Mouse (Mus musculus): ENCODE data around the gene Rhoa. TPM values are rescaled to one million over a fixed set of nuclear protein-coding genes. Genes with fewer than 3 reads are reported as not detected.
"Not testable (repeated sequence)": the region's sequence is repeated elsewhere in the genome, so short reads cannot be mapped to it uniquely, and the experiment has no call there.

Rhoa gene
- polyA plus RNA-seq, 1 experiment from 2014 or later = 190 TPM

DNA sequence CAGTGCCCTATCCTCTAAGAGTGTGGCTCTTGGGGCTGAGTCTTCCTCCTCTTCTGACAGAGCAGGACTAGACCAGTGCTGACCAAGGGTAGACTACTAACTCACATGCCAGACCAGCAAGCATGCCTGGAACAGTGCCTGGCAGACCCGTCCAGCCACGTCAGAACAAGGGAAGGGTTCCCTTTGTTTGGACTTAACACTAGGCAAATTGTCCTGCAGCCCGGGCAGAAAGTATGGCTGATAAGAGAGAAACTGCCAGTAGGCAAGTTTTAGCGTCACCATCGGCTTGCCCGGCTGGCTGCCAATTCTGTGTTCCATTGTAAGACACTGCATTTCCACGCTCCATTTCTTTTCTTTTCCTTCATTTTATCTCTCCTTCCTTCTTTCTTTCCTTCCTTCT, 38.2 kb upstream of the Rhoa start:
- Histone ChIP-seq H3K4me2 (ENCODE audit: low read depth, low read length) (no peak overlapping the region), H3K4me3 (ENCODE audit: low read depth, low read length) (no peak overlapping the region), H3K4me1 (ENCODE audit: control insufficient read depth, low read depth, low read length) (peaks cover 11% of the 10 kb centered on the region), H3K27me3 (ENCODE audit: control insufficient read depth, insufficient read depth, low read depth, low read length) (no peaks in the 10 kb centered on the region), H3K27ac (ENCODE audit: low read length) (no peak overlapping the region), H3K9ac (ENCODE audit: low read depth, low read length) (no peak overlapping the region), H3K36me3 (ENCODE audit: control insufficient read depth, insufficient read depth) (no peaks in the 10 kb centered on the region), H3K9me3 (replicated peaks; ENCODE audit: control insufficient read depth, low read length) (no peaks in the 10 kb centered on the region)
- ATAC-seq (ENCODE audit: low read depth) = no peak
- WGBS (ENCODE audit: insufficient replicate concordance) = 59% methylated on average over 7 of the region's 7 CpGs

DNA sequence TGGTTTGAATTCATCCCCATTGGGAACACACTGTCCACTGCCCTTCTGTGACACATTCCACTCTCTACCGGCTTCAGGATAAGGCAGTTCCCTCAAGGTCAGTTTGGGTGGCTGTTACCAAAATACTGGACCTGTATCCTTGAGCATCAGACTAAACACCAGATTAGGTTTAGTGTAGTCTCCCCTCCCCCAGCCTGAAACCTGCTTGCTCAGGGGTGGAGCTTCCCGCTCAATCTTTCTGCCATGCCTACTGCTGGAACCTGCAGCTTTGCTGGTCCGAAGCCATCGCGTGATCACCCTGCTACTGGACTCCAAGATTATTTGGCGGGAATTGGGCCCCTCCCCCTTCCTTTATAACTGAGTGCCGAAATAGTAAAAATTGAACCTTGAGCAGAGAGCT, 37.2 kb upstream of the Rhoa start:
- H3K4me3 ChIP-seq (ENCODE audit: low read depth, low read length); ATAC-seq (ENCODE audit: low read depth); H3K4me1 ChIP-seq (ENCODE audit: control insufficient read depth, low read depth, low read length); H3K9me3 ChIP-seq (replicated peaks; ENCODE audit: control insufficient read depth, low read length); H3K36me3 ChIP-seq (ENCODE audit: control insufficient read depth, insufficient read depth); H3K27ac ChIP-seq (ENCODE audit: low read length); H3K27me3 ChIP-seq (ENCODE audit: control insufficient read depth, insufficient read depth, low read depth, low read length); H3K9ac ChIP-seq (ENCODE audit: low read depth, low read length); H3K4me2 ChIP-seq (ENCODE audit: low read depth, low read length): not testable (repeated sequence)
- WGBS (ENCODE audit: insufficient replicate concordance) = 68% methylated on average over 6 of the region's 7 CpGs

DNA sequence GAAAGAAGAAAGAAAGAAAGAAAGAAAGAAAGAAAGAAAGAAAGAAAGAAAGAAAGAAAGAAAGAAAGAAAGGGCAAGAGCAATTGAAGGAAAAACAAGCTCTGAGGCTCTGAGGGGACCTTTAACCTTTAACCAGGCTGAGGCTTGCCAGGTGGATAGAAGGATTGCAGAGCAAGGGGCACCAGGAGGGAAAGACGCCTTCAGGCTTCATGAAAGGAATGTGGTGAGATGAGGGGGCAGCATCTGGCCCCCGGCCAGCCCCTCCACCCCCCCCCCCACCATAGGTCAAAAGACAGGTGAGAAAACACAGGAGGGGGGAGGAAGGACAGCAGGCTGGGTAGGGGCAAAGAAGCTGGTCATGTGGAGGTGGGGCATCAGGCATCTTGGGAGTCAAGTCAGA, 34.0 kb upstream of the Rhoa start:
- Histone ChIP-seq H3K9me3 (replicated peaks; ENCODE audit: control insufficient read depth, low read length) (no peaks in the 10 kb centered on the region), H3K4me3 (ENCODE audit: low read depth, low read length) (no peak overlapping the region), H3K36me3 (ENCODE audit: control insufficient read depth, insufficient read depth) (no peaks in the 10 kb centered on the region), H3K4me1 (ENCODE audit: control insufficient read depth, low read depth, low read length) (peaks cover 6% of the 10 kb centered on the region), H3K27ac (ENCODE audit: low read length) (no peak overlapping the region), H3K9ac (ENCODE audit: low read depth, low read length) (no peak overlapping the region), H3K4me2 (ENCODE audit: low read depth, low read length) (no peak overlapping the region), H3K27me3 (ENCODE audit: control insufficient read depth, insufficient read depth, low read depth, low read length) (no peaks in the 10 kb centered on the region)
- 42% methylated on average over 2 of the region's 2 CpGs for WGBS (ENCODE audit: insufficient replicate concordance)
- no peak for ATAC-seq (ENCODE audit: low read depth)

DNA sequence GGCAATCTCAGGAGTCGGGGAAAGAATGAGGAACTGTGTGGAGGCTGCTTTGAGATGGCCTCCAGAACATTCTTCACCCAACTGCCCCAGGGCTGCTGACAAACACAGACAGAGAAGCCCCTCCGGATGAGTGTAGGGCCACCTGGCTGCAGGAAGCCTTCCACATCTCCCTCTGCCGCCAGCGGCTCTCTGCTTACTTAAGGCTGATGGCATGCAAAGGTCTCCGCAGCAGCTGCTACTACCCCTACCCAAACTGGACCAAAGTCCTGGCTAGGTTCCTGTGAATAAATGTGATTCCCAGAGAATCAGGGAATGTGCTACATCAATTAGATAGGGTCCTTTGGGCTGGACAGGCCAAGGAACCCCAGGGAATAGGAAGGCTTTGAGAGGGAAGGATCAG, 33.2 kb upstream of the Rhoa start:
- Histone ChIP-seq H3K4me3 (ENCODE audit: low read depth, low read length) (no peak overlapping the region), H3K27ac (ENCODE audit: low read length) (no peak overlapping the region), H3K27me3 (ENCODE audit: control insufficient read depth, insufficient read depth, low read depth, low read length) (no peaks in the 10 kb centered on the region), H3K9me3 (replicated peaks; ENCODE audit: control insufficient read depth, low read length) (no peaks in the 10 kb centered on the region), H3K4me1 (ENCODE audit: control insufficient read depth, low read depth, low read length) (peaks cover 6% of the 10 kb centered on the region), H3K36me3 (ENCODE audit: control insufficient read depth, insufficient read depth) (no peaks in the 10 kb centered on the region), H3K4me2 (ENCODE audit: low read depth, low read length) (no peak overlapping the region), H3K9ac (ENCODE audit: low read depth, low read length) (no peak overlapping the region)
- no peak for ATAC-seq (ENCODE audit: low read depth)
- 48% methylated on average over 5 of the region's 5 CpGs for WGBS (ENCODE audit: insufficient replicate concordance)

DNA sequence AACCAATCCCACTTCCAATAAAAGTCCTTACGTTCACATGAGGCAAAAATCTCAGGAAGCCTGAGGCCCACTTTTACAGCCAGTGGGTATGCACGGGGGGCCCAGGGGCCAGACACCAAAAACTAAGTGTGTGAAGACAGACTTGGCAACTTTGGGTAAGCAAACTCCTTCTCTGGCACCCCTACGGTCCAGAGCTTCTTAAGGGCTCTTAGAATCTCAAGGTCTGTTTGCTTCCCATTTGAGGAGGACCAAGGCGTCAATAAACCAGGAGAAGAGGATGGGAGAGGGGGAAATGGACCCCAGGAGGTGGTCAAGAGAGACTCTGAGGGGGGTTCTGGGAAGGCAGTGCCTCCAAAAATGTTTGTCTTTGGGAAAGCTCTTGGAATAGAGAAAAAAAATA, 32.4 kb upstream of the Rhoa start:
- no peak for ATAC-seq (ENCODE audit: low read depth)
- H3K4me1 ChIP-seq (ENCODE audit: control insufficient read depth, low read depth, low read length) = peaks cover 6% of the 10 kb centered on the region
- H3K4me2 ChIP-seq (ENCODE audit: low read depth, low read length) = no peak overlapping the region
- no peaks in the 10 kb centered on the region for H3K9me3 ChIP-seq (replicated peaks; ENCODE audit: control insufficient read depth, low read length)
- no peak overlapping the region for H3K4me3 ChIP-seq (ENCODE audit: low read depth, low read length)
- no peak overlapping the region for H3K27ac ChIP-seq (ENCODE audit: low read length)
- no peaks in the 10 kb centered on the region for H3K36me3 ChIP-seq (ENCODE audit: control insufficient read depth, insufficient read depth)
- 63% methylated on average over 4 of the region's 4 CpGs for WGBS (ENCODE audit: insufficient replicate concordance)
- no peaks in the 10 kb centered on the region for H3K27me3 ChIP-seq (ENCODE audit: control insufficient read depth, insufficient read depth, low read depth, low read length)
- H3K9ac ChIP-seq (ENCODE audit: low read depth, low read length) = no peak overlapping the region

DNA sequence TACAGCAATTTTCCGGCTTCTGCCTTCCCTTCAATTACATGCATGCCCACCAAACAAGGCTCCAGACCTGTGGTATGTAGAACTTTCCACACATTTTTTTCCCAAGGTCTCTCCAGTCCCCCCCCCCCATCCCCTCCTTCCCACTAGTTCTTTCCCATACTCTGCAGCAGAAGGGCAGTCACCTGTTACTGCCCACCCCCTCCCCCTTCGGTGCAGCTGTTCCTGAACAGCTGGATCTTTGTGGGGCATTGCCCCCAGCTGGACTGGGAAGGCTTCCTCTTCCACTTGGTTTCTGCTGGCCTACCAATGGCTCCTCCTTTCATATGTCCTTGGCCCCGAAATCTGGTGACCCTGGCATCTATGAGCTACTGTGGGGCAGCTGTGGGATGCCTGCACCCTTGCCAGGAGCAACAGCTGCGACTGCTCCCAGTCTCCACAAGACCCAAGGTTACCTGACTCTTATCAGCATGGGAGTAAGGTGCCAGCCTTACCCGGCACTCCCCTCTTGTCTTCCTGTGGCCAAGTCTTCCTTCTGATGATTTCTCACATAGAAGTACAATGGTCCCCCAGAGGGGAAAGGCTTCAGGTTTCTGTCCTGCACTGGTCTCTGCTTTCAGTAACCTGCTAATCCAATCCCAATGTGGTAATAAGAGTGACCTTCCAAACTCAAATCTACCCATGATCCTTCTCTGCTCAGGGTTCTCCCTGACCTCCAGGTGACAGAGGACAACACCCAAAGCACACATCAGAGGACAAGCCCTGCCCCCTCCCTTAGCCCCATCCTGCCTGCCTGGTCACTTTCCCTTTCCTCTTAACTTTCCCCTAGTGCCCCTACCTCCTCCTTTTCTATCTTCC, 31.2 kb upstream of the Rhoa start:
- no peak overlapping the region for H3K9ac ChIP-seq (ENCODE audit: low read depth, low read length)
- WGBS (ENCODE audit: insufficient replicate concordance) = 55% methylated on average over 5 of the region's 5 CpGs
- H3K4me2 ChIP-seq (ENCODE audit: low read depth, low read length) = no peak overlapping the region
- no peaks in the 10 kb centered on the region for H3K9me3 ChIP-seq (replicated peaks; ENCODE audit: control insufficient read depth, low read length)
- no peak overlapping the region for H3K27ac ChIP-seq (ENCODE audit: low read length)
- H3K4me3 ChIP-seq (ENCODE audit: low read depth, low read length) = no peak overlapping the region
- H3K4me1 ChIP-seq (ENCODE audit: control insufficient read depth, low read depth, low read length) = peaks cover 6% of the 10 kb centered on the region
- no peaks in the 10 kb centered on the region for H3K36me3 ChIP-seq (ENCODE audit: control insufficient read depth, insufficient read depth)
- peak; percentile 72 for ATAC-seq (ENCODE audit: low read depth)
- H3K27me3 ChIP-seq (ENCODE audit: control insufficient read depth, insufficient read depth, low read depth, low read length) = no peaks in the 10 kb centered on the region

DNA sequence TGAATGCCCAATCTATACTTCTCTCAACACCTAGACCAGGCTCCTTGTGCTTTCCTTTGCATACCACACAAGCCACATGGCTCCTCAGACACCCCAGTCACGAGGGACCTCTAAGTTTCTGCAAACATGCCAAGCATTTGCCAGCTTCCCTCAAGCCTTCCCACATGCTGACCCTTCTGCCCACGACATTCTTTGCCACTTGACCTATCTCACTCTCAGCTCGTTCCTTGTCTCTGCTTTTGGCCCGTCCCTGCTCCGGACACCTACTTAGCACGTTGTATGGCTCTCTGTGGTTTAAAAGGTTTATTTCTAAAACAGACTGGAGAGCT, 30.6 kb upstream of the Rhoa start:
- H3K36me3 ChIP-seq (ENCODE audit: control insufficient read depth, insufficient read depth) = no peaks in the 10 kb centered on the region
- no peaks in the 10 kb centered on the region for H3K9me3 ChIP-seq (replicated peaks; ENCODE audit: control insufficient read depth, low read length)
- H3K4me1 ChIP-seq (ENCODE audit: control insufficient read depth, low read depth, low read length) = peaks cover 6% of the 10 kb centered on the region
- H3K27ac ChIP-seq (ENCODE audit: low read length) = no peak overlapping the region
- no peaks in the 10 kb centered on the region for H3K27me3 ChIP-seq (ENCODE audit: control insufficient read depth, insufficient read depth, low read depth, low read length)
- H3K9ac ChIP-seq (ENCODE audit: low read depth, low read length) = no peak overlapping the region
- WGBS (ENCODE audit: insufficient replicate concordance) = 40% methylated on average over 6 of the region's 6 CpGs
- H3K4me3 ChIP-seq (ENCODE audit: low read depth, low read length) = no peak overlapping the region
- no peak for ATAC-seq (ENCODE audit: low read depth)
- no peak overlapping the region for H3K4me2 ChIP-seq (ENCODE audit: low read depth, low read length)

DNA sequence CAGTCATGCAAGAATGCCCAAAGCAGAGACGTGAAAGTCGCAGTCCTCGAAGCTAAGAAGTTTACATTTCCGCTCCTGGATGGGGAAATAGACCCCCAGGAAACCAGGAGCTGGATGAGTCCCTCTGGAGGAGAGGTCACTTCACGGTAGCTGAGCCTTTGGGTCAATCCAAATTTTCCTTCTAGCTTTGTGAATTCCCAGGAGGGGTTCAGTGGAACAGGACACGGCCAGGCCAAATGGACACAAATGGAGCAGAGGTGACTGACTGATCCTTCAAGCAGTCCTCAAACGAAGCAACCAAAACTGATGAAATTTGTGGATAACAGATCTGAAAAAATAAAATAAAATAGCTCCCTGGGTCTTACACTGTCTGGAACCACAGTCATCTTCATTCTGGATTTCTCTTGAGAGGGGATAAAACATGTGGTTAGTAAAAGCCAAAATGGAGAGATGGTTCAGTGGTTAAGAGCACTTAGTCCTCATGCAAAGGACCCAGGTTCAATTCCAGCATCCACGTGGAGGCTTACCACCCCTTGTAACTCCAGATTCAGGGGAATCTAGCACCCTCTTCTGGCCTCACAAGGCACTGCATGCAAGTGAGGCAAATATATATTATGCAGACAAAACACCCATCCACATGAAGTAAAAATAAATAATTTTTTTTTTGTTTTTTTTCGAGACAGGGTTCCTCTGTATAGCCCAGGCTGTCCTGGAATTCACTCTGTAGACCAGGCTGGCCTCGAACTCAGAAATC, 27.1 kb upstream of the Rhoa start:
- Histone ChIP-seq H3K27me3 (ENCODE audit: control insufficient read depth, insufficient read depth, low read depth, low read length) (no peaks in the 10 kb centered on the region), H3K27ac (ENCODE audit: low read length) (no peak overlapping the region), H3K4me1 (ENCODE audit: control insufficient read depth, low read depth, low read length) (peaks cover 6% of the 10 kb centered on the region; the same call in 1 of the 2 replicates), H3K4me2 (ENCODE audit: low read depth, low read length) (no peak overlapping the region), H3K36me3 (ENCODE audit: control insufficient read depth, insufficient read depth) (no peaks in the 10 kb centered on the region), H3K4me3 (ENCODE audit: low read depth, low read length) (no peak overlapping the region), H3K9ac (ENCODE audit: low read depth, low read length) (no peak overlapping the region), H3K9me3 (replicated peaks; ENCODE audit: control insufficient read depth, low read length) (no peaks in the 10 kb centered on the region)
- WGBS (ENCODE audit: insufficient replicate concordance) = 54% methylated on average over 10 of the region's 10 CpGs
- no peak for ATAC-seq (ENCODE audit: low read depth)

All from liver, embryonic 16.5 days (tissue).